ENCODE assay signal across 11 mouse cellular contexts in genomic region chr10:34128391-34128790, GRCm38 (mm10). TPM values are rescaled to one million over a fixed set of nuclear protein-coding genes. Genes with fewer than 3 reads are reported as not detected.
A peak's percentile ranks its signal among the peaks of the same experiment; 100 is the strongest.
DNase-seq lines count a peak whose midpoint lies in the region; ATAC-seq and TF ChIP-seq lines count a peak whose summit lies in the region.
"Had no signal": no experiment of that assay in that cellular context is flagged by ENCODE, and none has a peak within 500 bp of the region (broad histone marks: within the 10 kb centered on the region; RNA-seq: fewer than 3 reads in every experiment).

No protein-coding gene starts in this region.

- DNase-seq in heart, adult 2 months: peak; percentile 41 to 49
- DNase-seq in heart, postnatal 36 days: peak; percentile 32 to 43
- peak; percentile 52 for DNase-seq in lung, postnatal 25 days (ENCODE audit: low spot score)
- DNase-seq in layer of hippocampus, postnatal 10 days (ENCODE audit: low spot score in 2 of 2): no peak
- DNase-seq in layer of hippocampus, adult 11-12 months (ENCODE audit: low spot score): no peak
- no peak for DNase-seq in midbrain, postnatal 0 days (ENCODE audit: low spot score)

- H3K27ac ChIP-seq in heart, adult 2 months: peak overlapping the region; percentile 54
- no peak overlapping the region for H3K27ac ChIP-seq in heart, embryonic 11.5 days (ENCODE audit: low read depth, low read length)
- H3K27ac ChIP-seq in bone marrow, adult 2 months (ENCODE audit: control insufficient read depth, insufficient read depth, low read depth, low read length, poor library complexity): peak overlapping the region; percentile 32; the same call in 1 of the 2 replicates
- no peak overlapping the region for H3K27ac ChIP-seq in midbrain, postnatal 0 days (ENCODE audit: low read depth, low read length)
- H3K27ac ChIP-seq: hindbrain, embryonic 13.5 days; midbrain, embryonic 13.5 days had no signal

- no peak for TF ChIP-seq CTCF in heart, adult 2 months (IDR thresholded peaks at IDR 0.05)
- TF ChIP-seq CTCF in bone marrow, adult 2 months (IDR thresholded peaks at IDR 0.05; ENCODE audit: control insufficient read depth, insufficient read depth, low read length): no peak
- TF ChIP-seq CTCF in midbrain, postnatal 0 days (IDR thresholded peaks at IDR 0.05): no peak

- no peak for TF ChIP-seq POLR2A in heart, adult 2 months (IDR thresholded peaks at IDR 0.05; ENCODE audit: insufficient read depth, low read depth, low read length)
- no peak for TF ChIP-seq POLR2A in bone marrow, adult 2 months (IDR thresholded peaks at IDR 0.05; ENCODE audit: borderline replicate concordance, control insufficient read depth, low read depth, low read length)

- H3K4me1 ChIP-seq in heart, adult 2 months (ENCODE audit: control insufficient read depth, insufficient read depth, low read length): 0 out of 2 replicates have a peak, but pooled peaks cover 1% of the 10 kb centered on the region
- H3K4me1 ChIP-seq in heart, embryonic 11.5 days (ENCODE audit: control insufficient read depth, insufficient read depth, low read length): 0 out of 2 replicates have a peak, but pooled peaks cover 2% of the 10 kb centered on the region
- H3K4me1 ChIP-seq in bone marrow, adult 2 months (ENCODE audit: control insufficient read depth, insufficient read depth, low read length): peaks cover 1% of the 10 kb centered on the region
- no peaks in the 10 kb centered on the region for H3K4me1 ChIP-seq in midbrain, postnatal 0 days (ENCODE audit: insufficient read depth, low read length)

- H3K4me2 ChIP-seq in heart, embryonic 11.5 days: no peak overlapping the region
- H3K4me2 ChIP-seq in midbrain, postnatal 0 days (ENCODE audit: low read depth, low read length, poor library complexity, severe bottlenecking): no peak overlapping the region

- ATAC-seq in heart, embryonic 11.5 days (replicated peaks; ENCODE audit: insufficient number of reproducible peaks, low FRiP score, low TSS enrichment): no peak
- no peak for ATAC-seq in midbrain, postnatal 0 days (ENCODE audit: low FRiP score)

- H3K9me3 ChIP-seq in heart, embryonic 11.5 days (replicated peaks; ENCODE audit: control insufficient read depth, low read length): no peaks in the 10 kb centered on the region
- no peaks in the 10 kb centered on the region for H3K9me3 ChIP-seq in midbrain, postnatal 0 days (ENCODE audit: low read length)
- H3K9me3 ChIP-seq: hindbrain, embryonic 13.5 days; midbrain, embryonic 13.5 days had no signal

- no peaks in the 10 kb centered on the region for H3K79me2 ChIP-seq in heart, adult 2 months (replicated peaks; ENCODE audit: control insufficient read depth, insufficient read depth, low read length)

- no peaks in the 10 kb centered on the region for H3K36me3 ChIP-seq in heart, adult 2 months (ENCODE audit: control insufficient read depth, insufficient read depth, low read length)
- no peaks in the 10 kb centered on the region for H3K36me3 ChIP-seq in heart, embryonic 11.5 days (ENCODE audit: control insufficient read depth, insufficient read depth, low read length)
- H3K36me3 ChIP-seq in midbrain, postnatal 0 days (ENCODE audit: insufficient read depth, low read length): no peaks in the 10 kb centered on the region
- H3K36me3 ChIP-seq: hindbrain, embryonic 13.5 days; midbrain, embryonic 13.5 days had no signal

- TF ChIP-seq EP300 in heart, adult 2 months (IDR thresholded peaks at IDR 0.05; ENCODE audit: insufficient read depth, low read depth, low read length): no peak

- intact Hi-C loops in heart, adult 2 months (cut with DNase I): no loop called here
- intact Hi-C loops in heart, postnatal 36 days (cut with DNase I): loop anchor here (5.0 kb wide), 1 partner anchor 79 kb away; the partner anchor contains the start of gene Dse

- H3K4me3 ChIP-seq in heart, adult 2 months: no peak overlapping the region
- H3K4me3 ChIP-seq in heart, embryonic 11.5 days (ENCODE audit: low read depth, low read length): no peak overlapping the region
- H3K4me3 ChIP-seq in bone marrow, adult 2 months (replicated peaks; ENCODE audit: control insufficient read depth, low read depth, low read length): no peak overlapping the region
- no peak overlapping the region for H3K4me3 ChIP-seq in midbrain, postnatal 0 days (ENCODE audit: low read depth, low read length)

- 53% methylated on average over 6 of the region's 6 CpGs for WGBS in heart, adult 2 months
- WGBS in heart, embryonic 11.5 days (ENCODE audit: insufficient replicate concordance): 81% methylated on average over 6 of the region's 6 CpGs
- WGBS in bone marrow, adult 2 months: 36% methylated on average over 6 of the region's 6 CpGs
- 80% methylated on average over 6 of the region's 6 CpGs for WGBS in midbrain, postnatal 0 days

- no peak overlapping the region for H3K9ac ChIP-seq in heart, adult 2 months (ENCODE audit: low read depth, low read length)
- H3K9ac ChIP-seq in heart, embryonic 11.5 days (ENCODE audit: low read depth, low read length): no peak overlapping the region
- no peak overlapping the region for H3K9ac ChIP-seq in midbrain, postnatal 0 days (replicated peaks; ENCODE audit: low read length, poor library complexity, severe bottlenecking)

- H3K27me3 ChIP-seq in heart, adult 2 months (ENCODE audit: control insufficient read depth, insufficient read depth, low read length): no peaks in the 10 kb centered on the region
- no peaks in the 10 kb centered on the region for H3K27me3 ChIP-seq in heart, embryonic 11.5 days (ENCODE audit: control insufficient read depth, insufficient read depth, low read length)
- H3K27me3 ChIP-seq in midbrain, postnatal 0 days (ENCODE audit: insufficient read depth, low read length): no peaks in the 10 kb centered on the region

RNA-seq across cellular contexts. Expression of gene Calhm6, which starts 0.6 kb away (rescaled TPM):
- total RNA-seq in heart, adult 2 months (2021): under 1 TPM; 0.23 to 0.48 TPM
- 0.25 TPM in 1 of 2 replicates, not detected in the other for polyA plus RNA-seq in heart, adult 2 months (2012; rRNA removed)
- 0.29 and 0.68 TPM in 2 replicates for polyA plus RNA-seq in heart, embryonic 11.5 days (2014; fragmentation: Nextera tagmentation; extraction: Ambion mirVana)
- polyA plus RNA-seq in bone marrow, adult 2 months (2011; ENCODE audit: insufficient read depth, insufficient read length, low replicate concordance, missing spikeins): 5.1 TPM in 1 of 2 replicates, not detected in the other
- not detected for total RNA-seq in heart, postnatal 36 days (2021)
- not detected for total RNA-seq in layer of hippocampus, postnatal 10 days (2021)
- 0.44 TPM in 1 of 2 replicates, not detected in the other for total RNA-seq in midbrain, postnatal 0 days (2014; rRNA removed)
- polyA plus RNA-seq in midbrain, postnatal 0 days (2015; fragmentation: Nextera tagmentation; extraction: Ambion mirVana): 1.1 and 1.2 TPM in 2 replicates
- polyA plus RNA-seq: testis, adult 2 months had no signal

RNA-seq across cellular contexts. Expression of gene Calhm5, which starts 32.1 kb away (rescaled TPM):
- total RNA-seq in heart, adult 2 months (2021): under 1 TPM; 0.75 to 0.97 TPM
- 0.51 and 1.3 TPM in 2 replicates for polyA plus RNA-seq in heart, adult 2 months (2012; rRNA removed)
- 0.86 and 1.2 TPM in 2 replicates for polyA plus RNA-seq in heart, embryonic 11.5 days (2014; fragmentation: Nextera tagmentation; extraction: Ambion mirVana)
- not detected in 2 replicates for polyA plus RNA-seq in bone marrow, adult 2 months (2011; ENCODE audit: insufficient read depth, insufficient read length, low replicate concordance, missing spikeins)
- 1 to 10 TPM in 1 of 2 experiments, under 1 TPM in 1; 1.00 to 1.4 TPM for total RNA-seq in heart, postnatal 36 days (2021)
- 1 to 10 TPM; 2.1 to 2.2 TPM for total RNA-seq in layer of hippocampus, postnatal 10 days (2021)
- total RNA-seq in midbrain, postnatal 0 days (2014; rRNA removed): 0.60 and 1.0 TPM in 2 replicates
- 0.86 and 0.91 TPM in 2 replicates for polyA plus RNA-seq in midbrain, postnatal 0 days (2015; fragmentation: Nextera tagmentation; extraction: Ambion mirVana)

Comparison
In these comparisons a context has a peak if more than half of its experiments do, and no peak if none do; other contexts are left out.
1. H3K27ac ChIP-seq: peak in heart, adult 2 months (single experiment) and bone marrow, adult 2 months (single experiment); none in heart, embryonic 11.5 days (single experiment) and midbrain, postnatal 0 days (single experiment).
2. DNase-seq: peak in heart, adult 2 months (2 of 2), heart, postnatal 36 days (2 of 2) and lung, postnatal 25 days (single experiment); none in layer of hippocampus, postnatal 10 days (0 of 2), layer of hippocampus, adult 11-12 months (single experiment) and midbrain, postnatal 0 days (single experiment).